Mouse (Mus musculus) embryonic facial prominence, embryonic 14.5 days (tissue): ENCODE results near the gene Acvr1. TPM values are rescaled to one million over a fixed set of nuclear protein-coding genes. Genes with fewer than 3 reads are reported as not detected.

Experiments used
- polyA plus RNA-seq: library from polyadenylated mRNA; unstranded; fragments of >200 nt; fragmentation: Nextera tagmentation; extraction: Ambion mirVana; gene quantifications from 2 replicates; pipeline ENCODE4 v1.2.1, GENCODE M21; 2014

Gene Acvr1
- polyA plus RNA-seq, 1 experiment from 2014 or later, result 15.0 TPM

Other genes starting within 250 kb of the Acvr1 start
- 0.12 and 0.24 TPM in 2 replicates for gene Acvr1c, start 209.3 kb downstream of the Acvr1 start, polyA plus RNA-seq
- gene Gm17409, start 97.0 kb downstream of the Acvr1 start, polyA plus RNA-seq, result not detected in 2 replicates
- gene Upp2, start 141 bp upstream of the Acvr1 start, polyA plus RNA-seq, result 8.5 and 8.7 TPM in 2 replicates